Mouse (Mus musculus) spleen, embryonic (tissue): ENCODE results near the gene Tdp1.

Experiments
- CTCF ChIA-PET: fragments of 350-600 bp; sonication (Branson Sonifier 250); formaldehyde crosslinking; loops from one replicate; lab custom pipeline; 2022; lab: Charles Lee

Gene Tdp1

DNA sequence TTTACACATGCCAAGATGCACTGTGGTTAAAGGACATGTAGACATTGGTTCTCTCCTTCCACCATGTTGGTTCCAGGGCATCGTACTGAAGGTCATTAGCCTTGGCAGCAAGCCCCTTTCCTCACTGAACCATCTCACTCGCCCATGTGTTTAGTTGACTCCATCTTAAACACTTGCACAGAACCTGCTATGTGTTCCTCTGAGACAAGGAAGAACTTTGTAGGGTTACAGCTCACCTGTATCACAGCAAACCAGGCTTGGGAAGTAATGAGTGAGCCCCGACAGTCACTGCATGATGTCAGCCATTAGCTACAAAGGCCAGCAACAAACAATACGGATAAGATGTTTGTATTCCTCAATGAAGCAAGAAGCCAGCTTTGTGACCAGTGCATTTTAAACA, 13.5 kb downstream of the Tdp1 start:
- CTCF ChIA-PET = interaction anchor here (0.6 kb wide), 1 partner anchor 11 kb away, joined by 7 read pairs; no protein-coding TSS in a partner anchor

DNA sequence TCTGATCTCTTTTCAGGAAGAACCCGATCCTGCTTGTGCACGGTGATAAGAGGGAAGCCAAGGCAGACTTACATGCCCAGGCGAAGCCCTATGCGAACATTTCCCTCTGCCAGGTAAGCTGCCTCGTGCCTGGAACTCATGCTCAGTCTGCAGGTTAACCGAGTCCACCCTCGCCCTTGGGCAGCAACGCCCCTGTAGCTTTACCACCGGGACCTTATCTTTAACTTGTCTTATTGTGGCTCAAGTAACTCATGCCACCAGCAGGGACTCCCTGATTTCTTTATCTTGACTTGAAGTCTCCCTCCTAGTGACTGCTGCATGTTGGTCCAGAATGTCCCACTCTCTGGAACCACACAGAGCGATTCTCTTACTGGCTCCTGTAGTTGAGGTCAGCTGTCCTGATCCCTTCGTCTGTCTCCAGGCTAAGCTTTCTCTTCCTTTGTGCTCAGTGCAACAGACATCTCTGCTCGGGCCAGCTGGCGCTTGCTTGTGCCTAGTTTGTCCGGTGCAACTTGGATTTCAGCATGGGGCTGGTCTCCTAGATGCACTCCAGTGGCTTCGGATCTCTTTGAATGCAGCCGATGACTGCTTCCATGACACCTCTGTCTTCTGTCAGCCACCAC, 14.0 kb downstream of the Tdp1 start:
- CTCF ChIA-PET = interaction anchor here (0.5 to 0.6 kb wide), 2 partner anchors 11 to 617 kb away, joined by 7 to 8 read pairs; no protein-coding TSS in a partner anchor

DNA sequence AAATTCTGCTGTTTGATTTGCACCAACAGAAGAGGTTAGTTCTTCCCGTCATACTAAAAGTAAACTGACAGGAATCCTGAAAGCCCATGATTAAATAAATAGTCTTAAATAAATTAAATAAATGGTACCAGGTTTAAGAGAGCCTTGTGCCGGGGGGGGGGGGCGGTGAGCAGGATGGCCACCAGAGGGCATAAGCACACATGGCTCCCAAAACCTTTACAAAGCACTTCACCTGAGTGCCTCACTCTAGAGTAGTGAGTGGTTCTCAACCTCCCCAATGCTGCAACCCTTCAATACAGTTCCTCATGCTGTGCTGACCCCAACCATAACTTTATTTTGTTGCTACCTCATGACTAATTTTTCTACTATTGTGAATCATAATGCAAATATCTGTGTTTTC, 15.7 kb downstream of the Tdp1 start:
- CTCF ChIA-PET = no interaction called here

DNA sequence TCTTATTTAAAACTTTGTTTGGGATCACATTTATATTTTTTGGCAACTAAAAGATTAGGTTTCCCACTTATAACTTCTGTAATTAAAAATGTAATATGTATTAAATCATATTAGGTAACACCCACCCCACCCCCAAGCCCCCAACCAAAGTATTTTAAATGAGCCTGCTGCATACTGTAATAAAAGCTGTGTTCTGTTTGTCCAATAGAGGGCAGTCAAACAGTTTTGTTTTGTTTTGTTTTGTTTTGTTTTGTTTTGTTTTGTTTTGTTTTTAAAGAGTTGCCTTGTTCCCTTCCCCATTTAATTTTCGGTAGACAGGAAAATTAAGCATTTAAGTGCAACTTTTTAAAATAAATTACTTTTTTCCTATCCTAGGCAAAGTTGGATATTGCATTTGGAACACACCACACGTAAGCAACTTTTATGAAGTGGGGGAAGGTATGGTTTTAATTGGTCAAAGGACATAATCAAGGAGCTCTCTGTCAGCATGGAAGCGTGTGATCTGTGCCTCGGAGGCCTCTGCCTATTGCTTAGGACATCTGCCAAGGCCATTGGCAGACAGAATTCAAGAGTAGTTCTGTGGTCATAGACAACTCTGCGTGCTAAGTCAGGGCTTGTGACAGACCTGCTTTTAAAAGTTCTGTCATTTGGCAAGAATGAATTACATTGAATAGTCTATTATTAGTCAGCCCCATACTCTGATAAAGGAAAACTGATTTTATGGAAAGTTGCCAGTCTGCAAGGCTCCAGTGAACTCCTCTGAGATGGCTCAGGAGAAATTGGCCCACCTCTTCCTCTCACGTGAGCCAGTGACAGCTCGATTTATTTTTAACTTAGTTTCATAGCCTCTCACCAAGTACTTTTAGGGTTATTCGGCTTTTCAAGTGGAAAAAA, 17.9 kb downstream of the Tdp1 start:
- CTCF ChIA-PET = interaction anchor here (0.7 kb wide), 1 partner anchor 27 kb away, joined by 5 read pairs; no protein-coding TSS in a partner anchor

DNA sequence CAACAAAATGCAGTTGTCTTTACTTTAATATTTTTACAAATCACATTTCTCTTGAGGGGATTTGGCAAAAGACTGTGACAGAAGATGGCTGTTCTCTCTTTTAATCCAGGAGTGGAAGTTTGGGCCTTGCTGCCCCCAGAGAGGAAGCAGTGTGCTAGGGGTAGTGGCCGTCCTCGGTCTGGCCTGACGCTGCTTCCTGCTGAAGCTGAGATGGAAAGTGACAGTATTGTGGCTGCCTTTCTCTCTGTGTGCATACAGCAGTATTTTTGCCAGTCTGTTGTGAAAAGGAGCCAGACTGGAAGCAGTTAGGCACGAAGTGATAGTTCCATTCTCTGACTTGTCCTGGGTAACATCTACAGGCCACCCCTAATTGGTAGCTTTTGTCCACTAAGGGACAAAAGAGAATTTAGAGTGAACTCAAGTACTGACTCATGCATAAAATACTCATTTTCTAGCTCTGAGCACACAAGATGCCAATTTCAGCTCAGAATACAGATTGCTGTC, 18.6 kb downstream of the Tdp1 start:
- CTCF ChIA-PET = interaction anchor here (0.7 kb wide), 1 partner anchor 28 kb away, joined by 5 read pairs; no protein-coding TSS in a partner anchor

DNA sequence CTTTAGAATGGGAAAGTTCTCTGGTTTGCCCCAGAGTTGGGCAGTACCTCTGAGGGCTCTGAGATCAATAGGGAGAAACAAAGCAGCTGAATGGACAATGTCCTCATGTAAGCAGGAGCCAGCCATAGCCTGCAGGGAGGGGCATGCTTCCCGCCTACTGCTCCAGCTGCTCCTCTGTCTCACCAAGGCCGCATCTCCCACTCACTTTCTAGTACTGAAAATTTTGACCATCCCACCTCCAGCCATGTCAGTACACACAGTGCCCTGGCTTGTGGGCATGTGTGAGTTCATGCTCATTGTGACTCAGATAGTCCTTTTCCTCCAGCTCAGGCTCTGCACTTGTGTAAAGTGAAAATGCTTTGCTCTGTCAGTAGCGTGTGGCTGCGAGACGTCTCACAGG, 20.2 kb downstream of the Tdp1 start:
- CTCF ChIA-PET = interaction anchor here (0.5 kb wide), 1 partner anchor 61 kb away, joined by 3 read pairs; no protein-coding TSS in a partner anchor

DNA sequence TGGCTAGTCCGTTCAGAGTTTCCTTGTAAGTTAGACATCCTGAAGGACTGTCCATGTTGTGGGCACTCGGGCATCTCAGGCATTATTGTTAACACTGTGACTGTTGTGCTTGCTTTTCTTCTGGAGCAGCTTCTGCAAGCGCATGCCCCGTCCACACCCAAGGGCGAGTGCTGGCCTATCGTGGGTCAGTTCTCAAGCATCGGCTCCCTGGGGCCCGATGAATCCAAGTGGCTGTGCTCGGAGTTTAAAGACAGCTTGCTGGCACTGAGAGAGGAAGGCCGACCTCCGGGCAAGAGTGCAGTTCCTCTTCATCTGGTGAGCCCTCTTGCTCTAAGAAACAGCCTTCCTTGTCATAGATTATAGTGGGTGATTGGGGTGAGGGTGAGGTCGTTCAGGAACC, 27.1 kb downstream of the Tdp1 start:
- CTCF ChIA-PET = no interaction called here

DNA sequence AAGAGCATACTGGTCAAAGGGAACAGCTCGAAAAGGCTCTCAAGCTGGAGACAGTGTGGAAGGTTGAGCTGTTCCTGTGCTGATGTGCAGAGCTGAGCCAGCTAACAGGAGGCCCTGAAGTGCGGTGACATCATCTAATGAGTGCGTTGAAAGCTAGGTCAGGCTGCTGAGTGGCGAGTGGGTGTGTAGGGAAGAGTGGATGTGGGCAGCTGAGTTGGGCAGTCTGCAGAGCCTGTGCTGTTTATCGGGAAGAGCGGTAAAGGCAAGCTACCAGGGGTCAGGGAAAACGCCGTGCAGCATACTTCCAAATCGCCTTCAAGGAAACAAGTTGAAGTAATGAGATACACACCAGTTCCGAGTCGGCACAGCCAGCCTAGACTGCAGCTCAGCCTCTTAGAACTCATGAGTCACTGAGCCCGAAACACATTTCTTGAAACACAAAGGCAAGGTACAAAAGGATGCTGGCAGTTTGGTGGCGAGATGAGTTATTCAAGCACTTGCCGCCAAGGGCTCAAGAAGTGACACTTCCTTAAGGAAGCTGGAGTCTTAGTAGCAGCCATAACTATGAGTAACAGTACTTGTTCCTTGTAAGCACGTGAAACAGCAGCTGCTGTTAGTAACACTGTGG, 33.6 kb downstream of the Tdp1 start:
- CTCF ChIA-PET = no interaction called here

DNA sequence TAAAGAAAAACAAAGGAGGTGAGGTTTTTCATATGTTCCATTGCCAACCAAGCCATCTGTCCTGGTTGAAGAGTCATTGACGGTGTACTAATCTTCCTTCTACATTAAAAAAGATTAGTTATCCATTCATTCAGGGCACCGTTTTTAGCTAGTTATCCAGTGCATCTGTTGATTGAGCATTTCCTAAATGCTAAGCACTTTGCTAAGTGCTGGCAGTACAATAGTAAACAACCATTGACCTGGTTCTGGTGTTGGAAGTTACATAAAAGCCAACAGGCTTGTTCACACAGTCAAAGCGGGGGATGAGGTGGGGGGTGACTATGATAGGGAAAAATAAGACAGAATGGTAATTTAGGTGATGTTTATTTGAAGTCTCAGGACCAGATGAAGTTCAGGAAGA, 35.3 kb downstream of the Tdp1 start:
- CTCF ChIA-PET = interaction anchor here (0.6 kb wide), 1 partner anchor 54 kb away, joined by 4 read pairs; no protein-coding TSS in a partner anchor

DNA sequence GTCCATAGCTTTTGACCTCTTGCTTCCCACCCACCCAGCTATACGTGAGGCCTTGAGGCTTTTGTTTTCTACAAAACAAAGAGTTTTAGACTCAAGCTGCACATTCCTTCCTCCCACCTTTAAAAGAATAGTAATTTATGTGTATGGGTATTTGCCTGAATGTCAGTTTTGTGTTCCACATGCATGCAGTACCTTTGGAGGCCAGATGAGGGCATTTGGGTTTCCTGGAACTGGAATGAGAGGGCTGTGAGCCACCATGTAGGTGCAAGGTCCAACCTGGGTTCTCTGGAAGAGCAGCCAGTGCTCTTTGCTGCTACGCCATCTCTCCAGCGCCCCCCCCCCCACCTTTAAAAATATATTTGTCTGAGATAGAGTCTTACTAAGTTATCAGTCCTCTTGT, 36.7 kb downstream of the Tdp1 start:
- CTCF ChIA-PET = interaction anchor here (0.6 kb wide), 1 partner anchor 917 kb away, joined by 3 read pairs; no protein-coding TSS in a partner anchor

DNA sequence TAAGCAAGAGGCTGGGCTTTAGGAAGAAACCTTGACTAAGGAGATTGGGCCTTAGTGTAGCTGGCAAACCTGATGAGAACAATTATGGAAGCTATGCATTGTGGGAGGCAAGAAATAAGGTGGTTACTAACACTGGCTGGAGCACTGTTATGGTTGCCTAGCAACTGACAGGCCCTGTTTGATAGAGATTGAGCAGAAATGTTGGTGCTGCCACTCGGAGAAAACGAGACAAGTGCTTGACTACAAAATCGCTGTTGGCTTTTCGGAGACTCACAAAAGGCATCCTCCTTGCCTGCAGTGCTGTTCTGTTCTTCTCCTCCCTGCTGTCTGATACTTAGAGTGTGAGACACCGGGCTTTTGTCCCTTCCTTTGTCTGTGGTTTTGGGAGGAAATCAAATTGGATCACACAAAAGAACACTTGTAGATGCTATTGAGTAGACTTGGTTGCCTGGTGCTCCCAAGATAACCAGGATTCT, 38.9 kb downstream of the Tdp1 start:
- CTCF ChIA-PET = no interaction called here

DNA sequence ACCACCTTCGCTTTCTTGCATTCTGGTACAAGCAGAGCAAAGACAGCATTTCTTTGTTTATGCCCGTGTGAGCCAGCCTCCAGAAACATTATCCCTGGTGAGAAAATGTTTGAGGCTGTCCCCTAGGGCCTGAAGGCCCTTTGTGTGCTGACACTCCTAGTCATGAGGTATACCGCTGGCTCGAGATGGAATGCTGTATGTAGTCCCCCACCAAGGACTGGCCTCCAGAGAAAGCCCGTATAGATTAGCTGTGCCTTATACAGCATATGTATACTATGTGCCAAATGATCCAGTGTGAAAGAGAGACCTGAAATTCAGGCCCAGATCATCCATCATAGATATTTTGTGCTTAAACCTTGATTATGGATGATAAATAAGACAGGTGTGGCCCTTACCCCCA, 39.4 kb downstream of the Tdp1 start:
- CTCF ChIA-PET = no interaction called here

DNA sequence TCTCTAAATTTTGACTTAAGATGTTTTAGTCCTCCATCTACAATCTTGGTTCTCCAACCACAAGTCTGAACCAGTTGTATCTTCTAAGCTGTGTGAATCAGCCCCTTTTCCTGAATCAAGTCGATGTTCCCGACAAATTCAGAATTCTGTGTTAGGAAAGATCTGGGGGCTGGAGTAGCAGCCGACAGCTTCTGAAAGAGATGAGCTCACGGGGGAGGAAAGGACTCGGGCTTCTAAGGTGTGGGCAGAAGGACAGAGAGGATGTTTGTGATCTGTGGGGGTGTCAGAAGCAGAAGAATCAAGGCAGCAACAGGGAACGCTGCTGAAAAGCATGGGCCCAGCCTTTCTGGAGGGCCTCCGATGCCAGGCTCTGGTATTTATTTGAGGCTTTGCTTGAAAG, 44.0 kb downstream of the Tdp1 start:
- CTCF ChIA-PET = interaction anchor here (0.6 kb wide), 1 partner anchor 441 kb away, joined by 7 read pairs; no protein-coding TSS in a partner anchor

DNA sequence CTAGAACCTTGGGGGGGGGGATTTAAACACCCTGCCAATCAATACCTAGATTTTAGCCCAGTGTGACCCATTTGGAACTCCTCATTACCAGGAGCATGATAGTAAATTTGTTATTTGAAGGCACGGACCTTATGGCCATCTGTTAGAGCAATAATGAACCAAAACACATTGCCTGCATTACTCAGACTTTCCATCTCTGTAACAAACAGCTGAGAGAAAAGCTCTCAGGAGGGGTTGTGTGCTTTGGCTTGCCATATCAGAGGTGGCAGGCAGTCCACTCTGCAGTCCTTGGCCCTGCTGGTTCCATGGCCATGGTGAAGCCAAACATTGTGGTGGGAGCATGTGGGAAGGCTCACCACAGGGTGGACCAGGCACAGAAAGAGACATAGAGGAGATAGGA, 44.8 kb downstream of the Tdp1 start:
- CTCF ChIA-PET = no interaction called here

DNA sequence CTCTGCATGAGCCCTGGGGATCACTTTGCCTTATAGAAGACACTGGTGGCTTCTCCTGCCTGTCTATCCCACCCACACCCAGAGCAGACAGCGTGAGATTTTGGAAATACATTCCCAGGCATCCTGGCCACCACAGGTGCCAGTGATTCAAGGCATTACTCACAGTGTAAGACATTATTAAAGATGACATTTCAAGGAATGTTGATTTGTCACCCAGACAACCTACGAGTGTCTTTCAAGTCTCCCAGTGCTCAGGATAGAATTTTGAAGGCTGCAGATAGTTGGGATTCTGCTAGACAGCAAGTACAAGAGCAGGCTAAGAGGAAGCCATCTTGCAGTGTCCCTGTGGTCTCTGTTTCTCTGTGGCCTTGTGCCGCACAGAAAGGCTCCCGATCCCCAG, 47.9 kb downstream of the Tdp1 start:
- CTCF ChIA-PET = no interaction called here

DNA sequence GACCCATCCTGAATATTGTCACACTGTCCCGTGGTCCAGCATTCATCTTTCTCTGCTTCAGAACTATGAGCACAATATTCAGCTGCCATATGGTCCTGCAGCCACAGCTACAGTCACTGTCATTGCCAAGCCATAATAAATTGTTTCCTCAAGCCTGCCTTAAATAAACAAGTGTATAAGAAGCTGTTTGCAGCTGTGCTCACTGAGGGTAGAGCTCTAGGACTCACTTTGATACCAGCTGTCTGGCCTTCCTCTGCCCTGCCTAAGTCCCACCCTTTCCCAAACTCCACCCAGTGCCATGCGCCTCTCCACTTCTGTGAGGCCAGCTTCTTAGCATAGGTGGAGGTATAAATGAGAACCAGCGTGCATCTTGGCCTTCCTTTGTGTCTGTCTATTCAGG, 49.3 kb downstream of the Tdp1 start:
- CTCF ChIA-PET = interaction anchor here (0.6 to 0.7 kb wide), 3 partner anchors 25 to 853 kb away, joined by 3 to 6 read pairs (median 4); no protein-coding TSS in a partner anchor

DNA sequence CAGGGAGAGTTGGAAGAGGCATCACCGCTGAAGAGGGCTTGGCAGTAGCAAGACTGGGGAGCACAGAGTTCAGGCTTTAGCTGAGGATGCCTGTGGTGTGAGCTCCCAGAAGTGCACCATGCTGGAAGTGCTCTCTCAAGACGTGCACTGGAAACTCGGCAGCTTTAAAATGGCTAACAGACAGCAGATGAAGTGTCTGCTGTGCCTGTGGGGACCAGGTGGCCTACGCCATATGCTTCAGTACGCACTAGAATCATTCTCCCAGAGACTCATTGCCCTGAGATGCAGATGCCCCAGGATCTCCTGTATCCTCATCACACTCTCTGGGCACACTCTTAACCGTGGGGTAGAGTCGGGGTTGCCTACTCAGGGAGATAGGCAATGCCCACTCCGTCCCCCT, 51.1 kb downstream of the Tdp1 start:
- CTCF ChIA-PET = interaction anchor here (0.6 kb wide), 1 partner anchor 812 kb away, joined by 7 read pairs; no protein-coding TSS in a partner anchor

DNA sequence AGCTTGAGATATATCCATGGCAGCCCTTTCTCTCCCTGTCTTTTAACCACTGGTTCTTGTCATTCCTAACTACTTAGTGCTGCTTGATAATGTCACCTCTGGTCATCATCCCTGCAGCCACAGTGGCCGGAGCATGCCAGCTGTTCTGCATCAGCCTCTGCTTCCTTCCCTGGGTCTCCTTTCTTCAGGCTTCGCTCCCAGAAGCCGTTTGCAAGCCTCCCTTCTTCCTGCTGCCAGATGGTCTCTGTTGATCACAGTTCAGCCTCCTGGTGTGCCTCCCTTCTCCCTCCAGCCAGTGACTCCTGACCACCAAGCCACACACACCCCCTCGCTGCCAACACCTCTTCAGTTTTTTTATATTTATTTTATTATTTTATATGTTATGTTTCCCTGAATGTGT, 54.2 kb downstream of the Tdp1 start:
- CTCF ChIA-PET = no interaction called here

DNA sequence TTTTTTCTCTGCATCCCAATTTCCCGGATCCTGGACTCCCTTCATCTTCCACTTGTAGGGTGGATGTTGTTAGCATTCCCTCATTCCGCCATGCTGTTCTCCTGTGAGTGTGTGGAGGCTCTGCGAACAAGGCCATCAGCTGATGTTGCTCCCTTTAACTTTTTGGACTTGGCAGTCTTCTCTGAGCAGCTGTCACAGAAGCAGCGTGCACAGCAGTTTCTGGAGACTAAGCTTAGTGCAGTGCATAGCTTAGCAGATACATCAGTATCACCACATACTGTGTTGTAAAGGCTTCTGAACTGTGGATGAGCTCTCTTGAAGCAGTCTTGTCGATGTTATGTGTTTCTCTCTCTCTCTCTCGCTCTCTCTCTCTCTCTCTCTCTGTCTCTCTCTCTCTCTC, 54.9 kb downstream of the Tdp1 start:
- CTCF ChIA-PET = interaction anchor here (0.6 kb wide), 1 partner anchor 458 kb away, joined by 8 read pairs; no protein-coding TSS in a partner anchor

DNA sequence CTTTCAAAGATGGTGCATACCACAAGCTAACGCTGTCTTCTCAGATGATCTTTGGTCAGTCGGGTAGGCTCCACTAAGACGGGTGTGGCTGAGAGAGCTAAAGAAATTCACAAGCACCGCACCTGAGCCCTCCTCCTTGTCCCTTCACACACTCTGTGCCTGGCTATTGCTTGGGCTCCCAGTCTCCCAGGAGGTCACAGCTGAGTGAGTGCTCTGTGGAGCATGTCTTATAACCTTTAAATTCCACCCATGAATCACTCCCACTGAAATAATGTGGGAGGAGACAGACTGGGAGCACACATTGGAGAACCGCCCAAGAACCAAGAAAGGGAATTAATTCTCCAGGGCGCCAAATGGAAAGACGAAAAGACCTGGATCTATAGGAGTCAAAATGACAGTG, 56.4 kb downstream of the Tdp1 start:
- CTCF ChIA-PET = no interaction called here

DNA sequence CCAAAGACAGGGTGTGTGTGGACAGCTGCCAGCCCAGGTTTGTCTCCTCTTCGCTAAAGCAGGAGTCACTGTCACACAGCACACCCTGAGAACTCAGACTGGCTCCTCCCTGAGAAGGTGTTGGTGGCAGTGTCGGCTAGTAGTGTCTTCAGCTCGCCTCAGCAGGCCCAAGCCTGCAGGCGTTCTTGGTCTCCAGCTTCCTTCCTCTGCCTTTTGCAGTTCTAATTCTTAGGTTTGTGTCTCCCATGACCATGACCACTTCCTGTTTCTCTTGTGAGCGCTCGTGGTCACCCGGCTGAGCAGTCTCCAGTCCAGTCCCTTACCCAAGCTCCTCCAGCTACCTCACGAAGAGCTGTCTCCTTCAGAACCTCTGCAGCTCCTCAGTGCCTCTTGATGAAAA, 58.1 kb downstream of the Tdp1 start:
- CTCF ChIA-PET = no interaction called here
